Mouse (Mus musculus) embryonic facial prominence, embryonic 15.5 days (tissue): Measurements from ENCODE around the gene Kansl2. TPM values are rescaled to one million over a fixed set of nuclear protein-coding genes. Genes with fewer than 3 reads are reported as not detected.
"Not testable (repeated sequence)": the region's sequence is repeated elsewhere in the genome, so short reads cannot be mapped to it uniquely, and the experiment has no call there.

Source experiments
- ATAC-seq: fragments of 200-750 bp; cut with Nextera tagmentation; 2 replicates; pipeline ENCODE4 v1.8.0; 2017; ENCODE audit warnings: low read depth, moderate TSS enrichment; ENCODE audit not compliant: insufficient number of reproducible peaks, low FRiP score, low TSS enrichment
- H3K27ac ChIP-seq: fragments of 300-500 bp; sonication (generic); replicated peaks from 2 replicates; pipeline ENCODE4 v1.5.1; 2015; ENCODE audit warnings: mild to moderate bottlenecking, inconsistent platforms
- H3K27me3 ChIP-seq: fragments of 300-500 bp; sonication (generic); 2 replicates; pipeline ENCODE4 v1.6.1; 2015; ENCODE audit warnings: inconsistent platforms
- H3K36me3 ChIP-seq: fragments of 300-500 bp; sonication (generic); 2 replicates; pipeline ENCODE4 v1.6.1; 2015; ENCODE audit warnings: mild to moderate bottlenecking, inconsistent platforms
- H3K4me1 ChIP-seq: fragments of 300-500 bp; sonication (generic); 2 replicates; pipeline ENCODE4 v1.6.1; 2015; ENCODE audit warnings: inconsistent platforms
- H3K4me2 ChIP-seq: fragments of 300-500 bp; sonication (generic); replicated peaks from 2 replicates; pipeline ENCODE4 v1.6.1; 2015; ENCODE audit warnings: mild to moderate bottlenecking, inconsistent platforms
- H3K4me3 ChIP-seq: fragments of 300-500 bp; sonication (generic); replicated peaks from 2 replicates; pipeline ENCODE4 v1.5.1; 2015; ENCODE audit warnings: mild to moderate bottlenecking, inconsistent platforms
- H3K9ac ChIP-seq: fragments of 300-500 bp; sonication (generic); 2 replicates; pipeline ENCODE4 v1.6.1; 2015; ENCODE audit warnings: inconsistent platforms
- H3K9me3 ChIP-seq: fragments of 300-500 bp; sonication (generic); replicated peaks from 2 replicates; pipeline ENCODE4 v1.6.1; 2016; ENCODE audit warnings: inconsistent platforms
- WGBS: fragments of 180-500 bp; shearing (Covaris S2); methylation state at CpG from one replicate; pipeline ENCODE4 v1.1.7; 2015; 5-methylcytosine and 5-hydroxymethylcytosine counted together
- polyA plus RNA-seq: library from polyadenylated mRNA; unstranded; fragments of >200 nt; fragmentation: Nextera tagmentation; extraction: Ambion mirVana; gene quantifications from 2 replicates; pipeline ENCODE4 v1.2.1, GENCODE M21; 2015

Kansl2 gene
- polyA plus RNA-seq, 1 experiment from 2014 or later: 101 TPM

DNA sequence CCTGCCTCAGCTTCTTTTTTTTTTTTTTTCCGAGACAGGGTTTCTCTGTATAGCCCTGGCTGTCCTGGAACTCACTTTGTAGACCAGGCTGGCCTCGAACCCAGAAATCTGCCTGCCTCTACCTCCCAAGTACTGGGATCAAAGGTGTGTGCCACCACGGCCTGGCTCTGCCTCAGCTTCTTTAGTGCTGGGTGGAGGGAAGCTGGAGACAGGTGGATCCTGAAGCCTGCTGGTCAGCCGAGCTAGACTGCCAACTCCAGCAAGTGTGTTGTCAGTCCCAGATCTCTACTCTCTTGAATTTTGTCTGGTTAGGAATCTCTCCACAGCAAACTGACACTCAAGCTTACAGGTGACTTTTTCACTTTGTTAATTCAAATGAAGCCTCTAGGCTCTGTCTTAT is 1.9 kb upstream of the Kansl2 start:
- Histone ChIP-seq H3K9me3 (no peaks in the 10 kb centered on the region), H3K9ac (no peak overlapping the region), H3K27ac (no peak overlapping the region), H3K27me3 (no peaks in the 10 kb centered on the region), H3K36me3 (peaks cover 16% of the 10 kb centered on the region), H3K4me1 (peaks cover 14% of the 10 kb centered on the region), H3K4me3 (no peak overlapping the region), H3K4me2 (no peak overlapping the region)
- 82% methylated on average over 4 of the region's 4 CpGs for WGBS
- no peak for ATAC-seq

DNA sequence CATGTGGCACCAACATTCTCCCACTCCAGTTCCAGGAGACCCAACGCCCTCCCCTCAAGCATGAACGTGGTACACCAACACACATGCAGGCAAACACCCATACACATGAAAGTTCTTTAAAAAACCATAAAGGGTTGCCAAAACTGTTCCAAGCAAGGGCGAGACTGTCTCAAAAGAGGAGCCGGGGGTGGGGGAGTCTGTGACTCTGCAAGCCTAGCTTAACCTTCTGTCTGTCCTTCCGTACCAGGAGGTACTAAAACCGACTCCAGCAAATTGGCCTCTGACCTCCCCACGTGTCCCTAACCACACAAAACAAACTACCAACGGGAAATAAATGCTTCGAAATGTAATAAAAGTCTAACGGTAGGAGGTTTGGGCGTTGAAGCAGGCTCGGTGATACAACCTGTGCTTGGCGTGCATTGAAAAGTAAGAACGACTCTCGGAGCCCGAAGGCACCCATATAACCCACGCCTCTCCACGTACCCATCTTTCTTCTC is 981 bp downstream of the Kansl2 start:
- 0% methylated on average over 18 of the region's 18 CpGs for WGBS
- Histone ChIP-seq H3K9ac (peak overlapping the region; percentile 87), H3K4me3 (peak overlapping the region; percentile 89), H3K27ac (peak overlapping the region; percentile 39; the same call in 1 of the 2 replicates), H3K4me2 (peak overlapping the region; percentile 66), H3K9me3 (no peaks in the 10 kb centered on the region), H3K4me1 (peaks cover 14% of the 10 kb centered on the region), H3K27me3 (no peaks in the 10 kb centered on the region), H3K36me3 (peaks cover 29% of the 10 kb centered on the region)
- ATAC-seq: no peak

DNA sequence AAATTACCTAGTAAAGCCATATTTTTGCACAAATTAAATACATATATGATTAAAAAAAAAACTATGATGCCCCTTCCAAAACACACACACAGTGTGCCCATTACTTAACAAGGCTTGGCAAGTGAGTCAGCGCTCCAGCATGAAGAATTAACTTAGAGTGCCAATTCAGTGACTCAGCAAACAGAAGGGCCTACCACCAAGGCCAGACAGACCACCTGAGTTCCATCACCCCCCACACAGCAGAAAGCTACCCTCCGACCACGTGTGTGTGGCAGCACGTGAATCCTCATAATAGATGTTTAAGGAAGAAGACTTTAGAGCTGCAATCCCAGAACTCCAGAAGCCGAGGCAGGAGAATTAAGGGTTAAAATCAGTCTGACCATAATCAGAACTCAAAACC is 1.8 kb downstream of the Kansl2 start:
- Histone ChIP-seq H3K27ac (no peak overlapping the region), H3K4me3 (peak overlapping the region; percentile 89), H3K4me2 (peak overlapping the region; percentile 66), H3K4me1 (peaks cover 10% of the 10 kb centered on the region), H3K9me3 (no peaks in the 10 kb centered on the region), H3K9ac (no peak overlapping the region), H3K36me3 (peaks cover 37% of the 10 kb centered on the region), H3K27me3 (no peaks in the 10 kb centered on the region)
- ATAC-seq: no peak
- WGBS: 29% methylated on average over 5 of the region's 5 CpGs

DNA sequence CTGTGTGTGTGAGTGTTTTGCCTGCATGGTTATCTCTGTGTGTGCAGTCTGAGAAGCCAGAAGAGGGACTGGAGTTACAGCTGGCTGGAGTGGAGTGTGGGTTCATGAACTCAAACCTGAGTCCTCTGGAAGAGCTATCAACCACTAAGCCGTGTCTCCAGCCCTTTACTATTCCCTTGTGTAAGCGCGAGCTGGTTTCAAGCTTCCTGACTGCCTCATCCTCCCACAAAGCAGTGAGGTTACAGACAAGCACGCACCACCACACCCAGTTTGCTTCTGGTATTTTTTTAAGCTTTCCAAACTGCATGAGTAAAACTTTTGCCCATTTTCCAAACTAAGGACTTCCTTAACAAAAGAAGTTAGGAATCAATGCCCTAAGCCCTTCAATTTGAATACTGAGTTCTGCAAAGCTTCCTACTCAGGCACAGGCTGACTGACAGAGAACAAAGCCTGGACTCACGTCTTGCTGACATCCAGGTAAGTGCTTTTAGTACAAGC is 5.9 kb downstream of the Kansl2 start:
- H3K36me3 ChIP-seq: peaks cover 70% of the 10 kb centered on the region
- no peak overlapping the region for H3K4me2 ChIP-seq
- no peak overlapping the region for H3K9ac ChIP-seq
- H3K27ac ChIP-seq: no peak overlapping the region
- ATAC-seq: no peak
- H3K9me3 ChIP-seq: no peaks in the 10 kb centered on the region
- 86% methylated on average over 5 of the region's 5 CpGs for WGBS
- H3K4me3 ChIP-seq: no peak overlapping the region
- H3K27me3 ChIP-seq: no peaks in the 10 kb centered on the region
- H3K4me1 ChIP-seq: peaks cover 9% of the 10 kb centered on the region

DNA sequence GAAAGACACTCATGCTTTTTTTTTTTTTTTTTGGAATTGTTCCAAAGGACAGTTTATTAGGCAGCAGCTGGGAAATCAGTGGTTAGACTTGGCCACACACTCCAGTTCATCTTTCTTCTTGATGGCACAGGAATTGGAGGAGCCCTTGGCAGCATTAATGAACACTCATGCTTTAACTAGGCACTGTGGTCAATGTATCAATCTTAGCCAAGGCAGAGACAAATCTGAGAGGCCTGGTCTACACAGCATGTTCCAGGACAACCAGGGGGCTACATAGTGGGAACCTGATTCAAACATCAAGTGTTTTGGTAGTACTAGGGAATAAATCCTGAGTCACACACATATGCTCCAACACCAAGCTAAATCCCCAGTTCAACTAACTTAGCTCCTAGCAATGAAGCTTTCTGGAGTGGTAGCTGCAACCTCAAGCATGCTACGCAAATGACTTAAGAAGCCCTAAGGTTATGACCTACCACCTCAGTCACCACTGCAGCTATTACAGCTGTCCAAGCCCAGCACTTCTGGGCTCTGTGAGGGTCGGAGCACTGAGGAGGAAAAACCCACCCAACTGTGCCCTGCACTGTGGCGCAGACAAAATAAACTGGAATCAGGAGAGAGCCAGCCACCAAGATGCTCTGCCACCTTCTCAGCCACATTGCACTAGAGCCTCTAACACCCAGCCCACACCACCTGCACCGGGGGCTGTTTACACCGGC is 6.8 kb downstream of the Kansl2 start:
- no peak overlapping the region for H3K27ac ChIP-seq
- no peak overlapping the region for H3K4me3 ChIP-seq
- H3K36me3 ChIP-seq: peaks cover 79% of the 10 kb centered on the region
- WGBS: 93% methylated on average over 5 of the region's 5 CpGs
- no peaks in the 10 kb centered on the region for H3K9me3 ChIP-seq
- no peak for ATAC-seq
- peaks cover under 1% of the 10 kb centered on the region for H3K4me1 ChIP-seq
- no peak overlapping the region for H3K4me2 ChIP-seq
- no peak overlapping the region for H3K9ac ChIP-seq
- no peaks in the 10 kb centered on the region for H3K27me3 ChIP-seq

DNA sequence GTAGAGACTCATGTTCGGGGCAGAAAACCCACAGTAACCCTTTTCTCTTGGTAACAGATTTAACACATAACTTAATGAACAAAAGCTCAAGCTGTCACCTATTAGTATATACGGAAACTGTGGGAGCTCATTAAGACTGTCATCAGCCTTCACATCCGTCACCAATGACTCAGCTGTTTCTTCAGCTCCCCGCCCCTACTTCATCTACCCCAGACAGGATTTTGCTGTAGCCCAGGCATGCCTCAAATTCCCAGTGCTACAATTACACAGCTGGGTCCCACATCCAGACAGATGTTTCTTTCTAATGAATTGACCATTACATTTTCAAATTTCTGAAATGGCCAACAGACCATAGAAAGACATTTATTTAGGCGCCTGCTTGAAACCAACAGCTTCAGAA is 8.0 kb downstream of the Kansl2 start:
- no peak overlapping the region for H3K4me2 ChIP-seq
- H3K36me3 ChIP-seq: peaks cover 85% of the 10 kb centered on the region
- no peak overlapping the region for H3K9ac ChIP-seq
- H3K9me3 ChIP-seq: no peaks in the 10 kb centered on the region
- WGBS: 67% methylated on average over 5 of the region's 5 CpGs
- H3K27ac ChIP-seq: no peak overlapping the region
- ATAC-seq: no peak
- no peaks in the 10 kb centered on the region for H3K27me3 ChIP-seq
- H3K4me3 ChIP-seq: no peak overlapping the region
- no peaks in the 10 kb centered on the region for H3K4me1 ChIP-seq

DNA sequence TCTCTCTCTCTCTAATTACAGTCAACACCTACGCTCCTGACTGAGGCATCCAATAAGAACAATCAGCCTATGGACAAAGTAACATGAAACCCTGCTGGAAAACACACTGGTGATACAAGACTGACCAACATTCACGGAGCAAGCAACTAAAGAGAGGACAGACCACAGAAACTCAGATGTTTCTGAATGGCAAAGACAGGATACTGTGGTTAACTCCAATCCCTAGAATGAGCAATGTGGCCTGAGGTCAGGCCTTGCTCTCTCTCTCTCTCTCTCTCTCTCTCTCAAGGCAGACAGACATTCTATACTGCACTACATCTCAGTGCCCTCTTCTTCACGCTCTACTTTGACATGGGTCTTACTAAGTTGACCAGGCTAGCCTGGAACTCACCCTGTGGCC is 12.8 kb downstream of the Kansl2 start:
- no peak for ATAC-seq
- H3K27ac ChIP-seq: no peak overlapping the region
- H3K4me1 ChIP-seq: no peaks in the 10 kb centered on the region
- no peak overlapping the region for H3K4me3 ChIP-seq
- peaks cover 71% of the 10 kb centered on the region for H3K36me3 ChIP-seq
- H3K9me3 ChIP-seq: no peaks in the 10 kb centered on the region
- 88% methylated on average over 3 of the region's 3 CpGs for WGBS
- H3K4me2 ChIP-seq: no peak overlapping the region
- H3K9ac ChIP-seq: no peak overlapping the region
- H3K27me3 ChIP-seq: no peaks in the 10 kb centered on the region

DNA sequence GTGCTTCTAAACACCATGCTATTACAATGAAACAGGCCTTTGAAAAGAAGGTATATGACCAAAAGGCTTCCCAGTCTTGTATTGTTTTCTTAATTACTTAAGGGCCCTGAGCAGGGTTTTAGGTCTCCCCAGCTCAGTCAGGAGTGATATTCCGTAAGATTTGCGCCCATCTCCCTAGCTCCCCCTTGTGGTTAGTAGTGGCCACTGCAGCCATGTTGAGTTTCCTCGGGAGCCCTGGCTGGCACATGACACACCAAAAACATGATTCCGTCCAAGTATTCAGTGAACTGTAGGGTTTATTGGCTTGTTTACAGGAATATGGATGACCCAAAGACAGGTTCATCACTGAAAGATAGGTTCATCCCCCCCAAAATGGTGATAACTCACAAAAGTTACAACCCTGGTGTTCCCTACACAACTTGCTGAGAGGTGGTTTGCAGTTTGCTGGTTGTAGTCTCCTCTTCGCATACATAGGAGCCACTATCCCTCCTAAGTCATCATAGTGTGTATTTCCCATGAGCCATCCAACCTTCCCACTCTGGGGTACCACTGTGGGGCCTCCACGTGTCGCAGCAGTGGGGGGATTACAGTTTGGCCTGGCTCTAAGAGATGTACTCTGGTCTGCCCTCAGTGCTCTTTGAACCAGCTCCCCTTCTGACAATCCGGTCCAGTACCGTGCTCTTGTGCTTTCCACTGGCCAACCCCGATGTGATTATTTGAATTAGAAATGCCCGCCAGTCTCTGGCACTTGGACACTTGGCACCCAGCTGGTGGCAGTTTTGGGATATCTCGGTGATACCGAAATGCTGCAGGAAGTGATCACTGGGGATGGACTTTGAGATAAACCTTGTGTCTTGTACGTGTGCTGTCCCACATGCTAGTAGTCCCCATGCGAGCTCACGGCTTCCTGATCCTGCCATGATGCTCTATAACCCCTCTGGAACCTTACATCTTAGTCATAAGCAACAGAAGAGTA is 16.4 kb downstream of the Kansl2 start:
- H3K4me1 ChIP-seq: no peaks in the 10 kb centered on the region
- no peak overlapping the region for H3K27ac ChIP-seq
- no peaks in the 10 kb centered on the region for H3K27me3 ChIP-seq
- ATAC-seq: no peak
- H3K9me3 ChIP-seq: no peaks in the 10 kb centered on the region
- 69% methylated on average over 16 of the region's 16 CpGs for WGBS
- H3K4me3 ChIP-seq: no peak overlapping the region
- no peak overlapping the region for H3K4me2 ChIP-seq
- H3K9ac ChIP-seq: no peak overlapping the region
- H3K36me3 ChIP-seq: peaks cover 43% of the 10 kb centered on the region

DNA sequence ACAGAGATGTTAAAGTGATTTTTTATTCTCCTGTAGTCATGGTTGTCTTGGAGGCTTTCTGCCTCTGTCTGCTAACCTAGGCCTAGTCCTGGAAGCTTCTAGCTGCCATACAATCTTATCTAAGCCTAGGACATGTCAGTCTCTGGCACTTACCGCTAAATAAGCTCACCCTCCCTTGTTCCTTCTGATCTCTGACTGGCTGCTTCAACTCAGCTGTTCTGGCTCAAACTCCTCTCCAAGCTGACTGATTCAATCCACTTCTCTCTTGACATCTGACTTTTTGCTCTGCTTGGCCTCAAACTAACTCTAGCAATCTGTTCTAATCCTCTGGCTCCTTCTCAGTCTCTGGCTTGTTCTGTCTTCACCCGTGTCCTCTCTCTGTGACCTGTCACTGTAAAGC is 19.2 kb downstream of the Kansl2 start:
- H3K9ac ChIP-seq, H3K4me1 ChIP-seq, H3K9me3 ChIP-seq, ATAC-seq, H3K4me3 ChIP-seq, H3K4me2 ChIP-seq, H3K27ac ChIP-seq, H3K27me3 ChIP-seq: not testable (repeated sequence)
- peaks cover 17% of the 10 kb centered on the region for H3K36me3 ChIP-seq
- 77% methylated on average over 2 of the region's 2 CpGs for WGBS

DNA sequence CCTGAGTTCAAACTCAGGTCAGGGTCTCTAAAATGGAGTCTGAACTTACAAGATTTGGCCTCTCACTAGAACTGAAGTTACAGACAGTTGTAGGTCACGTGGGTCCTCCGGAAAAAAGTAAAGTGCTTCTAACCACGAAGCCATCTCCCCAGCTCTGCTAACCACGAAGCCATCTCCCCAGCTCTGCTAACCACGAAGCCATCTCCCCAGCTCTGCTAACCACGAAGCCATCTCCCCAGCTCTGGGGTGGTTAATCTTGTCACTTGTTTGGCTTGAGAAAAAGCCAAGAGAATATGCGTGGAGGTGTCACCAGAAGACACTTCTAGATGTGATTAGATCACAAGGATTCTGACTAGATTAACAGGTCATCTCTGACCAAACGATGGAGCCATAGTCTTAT is 19.9 kb downstream of the Kansl2 start:
- no peak for ATAC-seq
- peaks cover 10% of the 10 kb centered on the region for H3K4me1 ChIP-seq
- peaks cover 12% of the 10 kb centered on the region for H3K36me3 ChIP-seq
- no peak overlapping the region for H3K9ac ChIP-seq
- WGBS: 61% methylated on average over 8 of the region's 8 CpGs
- no peaks in the 10 kb centered on the region for H3K9me3 ChIP-seq
- no peak overlapping the region for H3K27ac ChIP-seq
- no peak overlapping the region for H3K4me3 ChIP-seq
- H3K4me2 ChIP-seq: no peak overlapping the region
- H3K27me3 ChIP-seq: no peaks in the 10 kb centered on the region

DNA sequence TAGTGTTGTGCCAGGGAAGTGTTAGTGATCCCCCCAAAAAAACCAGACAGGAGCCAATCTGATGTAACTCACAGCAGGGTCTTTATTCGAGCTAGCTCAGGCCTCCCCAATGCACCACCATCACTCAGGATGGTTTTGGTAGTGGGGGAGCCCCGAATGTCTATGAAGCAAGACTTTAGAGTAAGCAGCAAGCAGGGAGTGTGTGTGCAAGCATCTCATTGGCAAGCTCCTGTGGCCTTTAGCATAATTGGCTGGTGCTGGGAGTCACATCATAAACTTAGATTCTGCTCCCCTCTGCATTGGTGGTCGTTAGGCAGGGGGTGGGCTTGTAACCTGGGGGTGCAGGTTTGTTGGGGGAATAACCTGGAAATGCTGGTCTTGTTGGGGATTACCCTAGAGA is 20.4 kb downstream of the Kansl2 start:
- not testable (repeated sequence) for ATAC-seq, H3K4me1 ChIP-seq, H3K27ac ChIP-seq, H3K9ac ChIP-seq, H3K4me3 ChIP-seq, H3K4me2 ChIP-seq, H3K9me3 ChIP-seq, H3K27me3 ChIP-seq
- H3K36me3 ChIP-seq: peaks cover 12% of the 10 kb centered on the region
- WGBS: 61% methylated on average over 3 of the region's 3 CpGs
